Mouse (Mus musculus) neural tube, embryonic 11.5 days (tissue): ENCODE measurements around the gene Bcl2l1. TPM values are rescaled to one million over a fixed set of nuclear protein-coding genes. Genes with fewer than 3 reads are reported as not detected.

ENCODE experiments used
- ATAC-seq: fragments of 200-750 bp; cut with Nextera tagmentation; 2 replicates; pipeline ENCODE4 v1.8.0; 2017; ENCODE audit warnings: moderate number of reproducible peaks, mild to moderate bottlenecking, moderate TSS enrichment, moderate library complexity; ENCODE audit not compliant: insufficient read depth, low FRiP score, low TSS enrichment
- DNase-seq: peaks from one replicate; pipeline ENCODE4 v3.0.0-alpha.2; 2015; ENCODE audit warnings: low spot score
- H3K27ac ChIP-seq: fragments of 300-500 bp; sonication (generic); 2 replicates; pipeline ENCODE4 v1.5.1; 2014; ENCODE audit warnings: low read depth, mild to moderate bottlenecking, low read length
- H3K27me3 ChIP-seq: fragments of 300-500 bp; sonication (generic); 2 replicates; pipeline ENCODE4 v1.6.1; 2014; ENCODE audit warnings: mild to moderate bottlenecking, low read length, mixed read lengths; ENCODE audit not compliant: control insufficient read depth, insufficient read depth
- H3K36me3 ChIP-seq: fragments of 300-500 bp; sonication (generic); 2 replicates; pipeline ENCODE4 v1.6.1; 2014; ENCODE audit warnings: mild to moderate bottlenecking, low read length, moderate library complexity, mixed read lengths; ENCODE audit not compliant: control insufficient read depth, insufficient read depth
- H3K4me1 ChIP-seq: fragments of 300-500 bp; sonication (generic); 2 replicates; pipeline ENCODE4 v1.6.1; 2014; ENCODE audit warnings: low read length, mixed read lengths; ENCODE audit not compliant: control insufficient read depth, insufficient read depth
- H3K4me2 ChIP-seq: fragments of 300-500 bp; sonication (generic); 2 replicates; pipeline ENCODE4 v1.6.1; 2014; ENCODE audit warnings: low read depth, mild to moderate bottlenecking, moderate library complexity
- H3K4me3 ChIP-seq: fragments of 300-500 bp; sonication (generic); 2 replicates; pipeline ENCODE4 v1.5.1; 2014; ENCODE audit warnings: low read depth, low read length
- H3K9ac ChIP-seq: fragments of 300-500 bp; sonication (generic); 2 replicates; pipeline ENCODE4 v1.6.1; 2014; ENCODE audit warnings: mild to moderate bottlenecking, low read length
- H3K9me3 ChIP-seq: fragments of 300-500 bp; sonication (generic); 2 replicates; pipeline ENCODE4 v1.6.1; 2016; ENCODE audit warnings: low read length; ENCODE audit not compliant: control insufficient read depth
- WGBS: fragments of 180-500 bp; shearing (Covaris S2); extraction: QIAGEN DNeasy Blood & Tissue Kit; methylation state at CpG from one replicate; pipeline ENCODE4 v1.1.7; 2014; 5-methylcytosine and 5-hydroxymethylcytosine counted together
- polyA plus RNA-seq: library from polyadenylated mRNA; unstranded; fragments of >200 nt; fragmentation: Nextera tagmentation; extraction: Ambion mirVana; gene quantifications from 2 replicates; pipeline ENCODE4 v1.2.1, GENCODE M21; 2014

Gene Bcl2l1
- polyA plus RNA-seq, 1 experiment from 2014 or later = 132 TPM

DNA sequence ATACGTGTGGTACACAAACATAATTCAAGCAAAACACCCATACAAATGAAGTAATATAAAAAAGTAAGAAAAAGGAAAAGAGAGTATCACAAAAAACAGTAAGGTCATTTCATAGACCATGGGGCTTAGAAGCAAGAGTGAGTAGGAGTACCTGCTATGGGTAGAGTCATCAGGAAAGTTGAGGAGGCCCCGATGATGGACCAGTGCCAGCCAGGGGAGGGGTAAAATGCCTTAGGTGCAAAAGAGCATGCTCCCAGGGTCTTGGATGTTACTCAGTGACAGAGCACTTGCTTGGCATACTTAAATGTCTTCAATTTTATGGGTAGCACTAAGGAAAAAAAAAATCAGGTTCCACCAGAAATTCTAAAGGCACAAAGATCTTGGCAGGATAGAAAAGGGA lies 44.4 kb downstream of the Bcl2l1 start:
- 93% methylated on average over 2 of the region's 2 CpGs for WGBS
- H3K4me2 ChIP-seq = no peak overlapping the region
- H3K36me3 ChIP-seq = no peaks in the 10 kb centered on the region; the same call in 1 of the 2 replicates
- no peak overlapping the region for H3K27ac ChIP-seq
- no peaks in the 10 kb centered on the region for H3K9me3 ChIP-seq
- DNase-seq = no peak
- 0 out of 2 replicates have a peak, but pooled peaks cover 2% of the 10 kb centered on the region for H3K4me1 ChIP-seq
- no peak overlapping the region for H3K4me3 ChIP-seq
- H3K27me3 ChIP-seq = no peaks in the 10 kb centered on the region
- H3K9ac ChIP-seq = no peak overlapping the region
- no peak for ATAC-seq

DNA sequence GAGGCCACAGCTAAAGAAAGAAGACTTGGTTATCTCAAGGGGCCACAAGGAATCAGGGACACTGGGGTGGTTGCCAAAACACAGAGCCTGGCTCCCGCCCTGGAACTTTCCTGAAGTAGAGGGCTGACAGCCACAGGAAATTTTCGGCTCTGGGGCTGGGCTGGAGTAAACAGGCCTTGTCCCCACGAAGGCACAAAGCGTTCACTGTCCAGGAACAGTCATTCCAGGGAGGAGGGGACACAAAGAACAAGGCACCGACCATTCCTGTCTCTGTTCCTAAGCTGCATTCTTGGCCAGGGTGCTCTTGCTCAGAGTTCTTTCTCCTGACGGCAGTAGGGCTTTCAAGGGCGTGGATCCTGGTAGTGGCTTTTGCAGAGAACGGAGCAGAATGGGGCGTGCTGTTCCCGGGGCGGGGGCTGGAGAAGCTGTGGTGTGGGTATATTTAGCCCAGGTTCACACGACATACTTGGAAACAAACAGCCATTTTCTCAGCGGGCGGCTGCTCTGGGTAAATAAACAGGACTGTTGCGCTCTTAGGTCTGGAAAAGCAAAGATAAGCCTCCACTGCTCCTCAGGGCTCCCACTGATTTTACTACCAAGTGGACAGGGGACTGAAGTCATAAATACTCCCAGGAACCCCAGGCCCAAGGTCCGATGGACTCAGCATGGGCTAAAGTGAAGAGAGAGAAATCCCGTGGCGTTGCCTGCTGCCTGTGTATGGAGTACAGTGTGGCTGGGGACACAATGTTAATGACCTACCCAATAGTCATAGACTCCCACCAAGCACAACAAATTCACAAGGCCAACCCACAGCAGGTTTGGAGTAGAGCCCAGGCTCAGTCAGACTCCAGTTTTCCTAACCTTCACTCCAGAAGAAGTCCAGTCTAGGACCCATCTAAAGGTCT lies 45.8 kb downstream of the Bcl2l1 start:
- Histone ChIP-seq H3K27me3 (no peaks in the 10 kb centered on the region), H3K4me1 (0 out of 2 replicates have a peak, but pooled peaks cover 2% of the 10 kb centered on the region), H3K4me2 (no peak overlapping the region), H3K4me3 (no peak overlapping the region), H3K27ac (0 out of 2 replicates have a peak overlapping the region, but pooled peaks have one; percentile 23), H3K9me3 (no peaks in the 10 kb centered on the region), H3K36me3 (no peaks in the 10 kb centered on the region; the same call in 1 of the 2 replicates), H3K9ac (no peak overlapping the region)
- DNase-seq = peak; percentile 29
- ATAC-seq = no peak
- 43% methylated on average over 18 of the region's 18 CpGs for WGBS

DNA sequence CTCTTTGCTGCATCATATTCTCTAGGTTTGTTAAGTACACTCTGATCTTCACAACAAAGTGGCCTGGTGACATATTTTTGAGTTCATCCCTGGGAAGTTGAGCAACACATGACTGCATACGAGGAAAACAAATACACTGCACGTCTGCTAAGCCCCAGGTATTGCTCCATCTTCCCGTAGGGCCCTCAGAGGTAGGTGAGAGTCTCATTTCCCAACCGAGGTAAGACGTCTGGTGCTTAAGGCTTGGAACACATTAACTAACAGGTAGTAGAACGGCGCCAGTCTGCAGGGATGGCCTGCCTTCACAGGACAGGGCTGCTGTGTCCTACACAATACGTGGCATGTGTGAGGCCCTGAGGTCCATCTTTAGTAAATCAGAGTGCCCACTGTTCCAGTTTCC lies 46.9 kb downstream of the Bcl2l1 start:
- Histone ChIP-seq H3K27ac (no peak overlapping the region), H3K27me3 (no peaks in the 10 kb centered on the region), H3K4me1 (0 out of 2 replicates have a peak, but pooled peaks cover 2% of the 10 kb centered on the region), H3K36me3 (no peaks in the 10 kb centered on the region; the same call in 1 of the 2 replicates), H3K4me3 (no peak overlapping the region), H3K9ac (no peak overlapping the region), H3K9me3 (no peaks in the 10 kb centered on the region), H3K4me2 (no peak overlapping the region)
- 93% methylated on average over 8 of the region's 8 CpGs for WGBS
- ATAC-seq = no peak
- no peak for DNase-seq

DNA sequence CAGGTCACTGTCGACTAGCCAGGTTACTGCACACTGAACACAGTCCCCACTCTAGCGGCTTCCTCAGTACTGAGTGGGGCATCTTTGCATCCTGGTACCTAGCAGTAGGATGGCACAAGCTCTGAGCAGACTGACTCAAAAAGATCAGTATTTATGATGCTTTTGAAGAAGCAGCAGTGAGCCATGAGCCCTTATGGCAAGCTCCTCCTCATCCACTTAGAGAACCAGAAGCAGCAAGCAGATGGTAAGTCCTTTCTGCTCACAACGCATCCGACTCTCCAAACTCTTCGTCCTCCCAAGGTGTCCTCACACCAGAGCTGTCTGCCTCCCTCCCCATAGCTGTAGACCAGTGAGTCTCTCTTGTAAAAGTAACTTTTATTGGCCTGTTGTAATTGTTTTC lies 48.3 kb downstream of the Bcl2l1 start:
- DNase-seq = no peak
- Histone ChIP-seq H3K27ac (no peak overlapping the region), H3K9me3 (no peaks in the 10 kb centered on the region), H3K4me1 (no peaks in the 10 kb centered on the region), H3K4me2 (no peak overlapping the region), H3K27me3 (no peaks in the 10 kb centered on the region), H3K9ac (no peak overlapping the region), H3K4me3 (no peak overlapping the region), H3K36me3 (no peaks in the 10 kb centered on the region; the same call in 1 of the 2 replicates)
- 96% methylated on average over 5 of the region's 5 CpGs for WGBS
- ATAC-seq = no peak

DNA sequence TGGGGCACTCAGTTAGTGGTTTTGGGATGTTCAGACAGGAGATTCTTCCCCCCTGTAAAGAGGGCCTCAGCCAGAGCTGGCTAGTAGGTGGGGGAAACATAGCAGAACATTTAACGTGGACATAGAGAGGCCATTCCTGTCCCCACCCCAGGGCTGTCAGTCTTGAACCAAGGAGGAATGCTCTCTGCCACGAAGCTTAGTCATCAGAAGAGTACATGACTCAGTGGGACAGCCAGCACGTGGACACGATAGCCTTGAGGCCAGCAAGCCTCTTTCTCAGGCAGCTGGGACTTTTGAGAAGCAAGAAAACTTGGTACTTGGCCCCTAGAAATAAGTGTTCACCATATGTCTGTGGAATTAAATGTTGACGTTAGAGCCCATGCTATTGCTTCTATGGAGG lies 48.9 kb downstream of the Bcl2l1 start:
- H3K4me3 ChIP-seq = no peak overlapping the region
- no peak overlapping the region for H3K4me2 ChIP-seq
- ATAC-seq (no peak), DNase-seq (no peak)
- no peak overlapping the region for H3K9ac ChIP-seq
- H3K4me1 ChIP-seq = no peaks in the 10 kb centered on the region
- no peaks in the 10 kb centered on the region; the same call in 1 of the 2 replicates for H3K36me3 ChIP-seq
- no peaks in the 10 kb centered on the region for H3K9me3 ChIP-seq
- WGBS = 88% methylated on average over 5 of the region's 5 CpGs
- H3K27ac ChIP-seq = no peak overlapping the region
- no peaks in the 10 kb centered on the region for H3K27me3 ChIP-seq

DNA sequence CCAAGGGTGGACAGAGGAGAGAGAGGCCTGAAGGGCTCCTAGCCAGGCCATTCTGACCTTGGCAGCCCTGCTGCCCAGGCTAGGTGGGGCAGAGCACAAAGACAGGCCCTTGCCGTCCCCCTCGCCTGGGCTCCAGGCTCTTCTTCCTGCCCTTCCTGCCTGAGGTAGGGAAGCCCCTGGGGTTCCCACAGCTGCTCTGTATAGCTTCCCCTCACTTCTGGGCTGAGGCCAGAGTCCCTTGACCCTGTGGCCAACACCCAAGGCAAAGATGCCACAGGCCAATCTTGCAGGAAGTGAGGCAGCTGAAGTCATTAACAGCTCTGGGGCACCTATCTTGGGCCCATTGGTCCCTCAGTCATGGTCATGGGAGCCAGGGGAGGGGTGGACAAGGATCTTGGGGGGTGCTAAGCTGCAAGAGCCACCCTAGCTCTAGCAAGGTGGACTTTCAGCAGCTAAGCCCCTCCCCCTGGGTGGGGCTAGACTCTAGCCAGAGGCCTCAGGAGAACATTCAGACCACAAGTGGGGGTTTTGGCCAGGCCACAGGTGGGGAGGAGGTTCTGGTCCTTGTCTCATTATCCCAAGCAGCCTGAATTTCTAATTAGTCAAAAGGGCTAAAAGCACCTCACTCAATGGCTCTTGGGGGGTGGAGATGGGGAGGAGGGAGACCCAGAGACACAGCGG lies 50.4 kb downstream of the Bcl2l1 start:
- 85% methylated on average over 3 of the region's 3 CpGs for WGBS
- no peak overlapping the region for H3K4me3 ChIP-seq
- H3K9ac ChIP-seq = no peak overlapping the region
- no peak for DNase-seq
- H3K27ac ChIP-seq = no peak overlapping the region
- no peaks in the 10 kb centered on the region for H3K27me3 ChIP-seq
- H3K4me2 ChIP-seq = no peak overlapping the region
- H3K9me3 ChIP-seq = no peaks in the 10 kb centered on the region
- no peaks in the 10 kb centered on the region for H3K4me1 ChIP-seq
- no peaks in the 10 kb centered on the region; the same call in 1 of the 2 replicates for H3K36me3 ChIP-seq
- ATAC-seq = no peak

DNA sequence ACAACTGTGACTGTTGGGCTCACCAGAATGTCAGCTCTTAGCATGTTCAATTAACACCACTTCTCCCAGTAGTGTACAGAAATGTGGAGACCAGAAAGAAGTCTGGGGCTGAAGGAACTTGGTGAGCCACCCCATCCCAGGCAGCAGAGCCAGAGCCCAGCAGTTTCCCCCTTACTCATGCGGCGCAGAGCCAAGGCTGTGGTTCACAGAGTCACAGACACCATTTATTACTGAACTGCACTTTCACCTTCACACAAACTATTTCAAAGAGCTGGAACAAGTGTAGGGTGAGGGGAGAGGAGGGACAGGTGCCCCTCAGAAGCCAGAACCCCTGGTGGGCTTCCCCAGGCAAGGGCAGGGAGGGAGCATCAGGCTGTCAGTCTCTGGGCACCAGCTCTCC lies 51.1 kb downstream of the Bcl2l1 start:
- Histone ChIP-seq H3K36me3 (no peaks in the 10 kb centered on the region; the same call in 1 of the 2 replicates), H3K4me3 (no peak overlapping the region), H3K27ac (no peak overlapping the region), H3K9me3 (no peaks in the 10 kb centered on the region), H3K27me3 (no peaks in the 10 kb centered on the region), H3K4me2 (no peak overlapping the region), H3K4me1 (no peaks in the 10 kb centered on the region), H3K9ac (no peak overlapping the region)
- 89% methylated on average over 2 of the region's 2 CpGs for WGBS
- ATAC-seq (no peak), DNase-seq (no peak)

DNA sequence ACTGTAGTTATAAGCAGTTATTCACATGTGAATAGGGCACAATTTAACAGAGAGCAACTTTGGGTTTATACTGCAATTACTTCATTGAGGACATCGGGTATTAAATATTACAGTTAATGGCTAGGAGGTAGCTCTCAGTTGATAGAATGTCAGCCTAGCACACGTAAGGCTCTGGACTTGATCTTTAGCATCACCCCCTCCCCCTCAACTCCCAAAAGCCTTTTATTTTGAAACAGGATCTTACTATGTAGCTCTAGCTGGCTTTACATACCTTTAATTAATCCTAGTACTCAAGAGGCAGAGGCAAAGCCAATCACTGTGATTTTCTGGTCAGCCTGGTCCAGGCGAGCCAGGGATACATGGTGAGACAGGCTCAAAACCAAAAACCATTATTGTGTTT lies 54.4 kb downstream of the Bcl2l1 start:
- ATAC-seq (no peak), DNase-seq (no peak)
- no peaks in the 10 kb centered on the region for H3K27me3 ChIP-seq
- H3K36me3 ChIP-seq = no peaks in the 10 kb centered on the region
- no peak overlapping the region for H3K4me3 ChIP-seq
- no peaks in the 10 kb centered on the region for H3K4me1 ChIP-seq
- H3K27ac ChIP-seq = no peak overlapping the region
- no peak overlapping the region for H3K4me2 ChIP-seq
- no peak overlapping the region for H3K9ac ChIP-seq
- H3K9me3 ChIP-seq = no peaks in the 10 kb centered on the region
- 90% methylated on average over 3 of the region's 3 CpGs for WGBS
